9 mouse cellular contexts compared by ENCODE assay signal in the genomic region with DNA sequence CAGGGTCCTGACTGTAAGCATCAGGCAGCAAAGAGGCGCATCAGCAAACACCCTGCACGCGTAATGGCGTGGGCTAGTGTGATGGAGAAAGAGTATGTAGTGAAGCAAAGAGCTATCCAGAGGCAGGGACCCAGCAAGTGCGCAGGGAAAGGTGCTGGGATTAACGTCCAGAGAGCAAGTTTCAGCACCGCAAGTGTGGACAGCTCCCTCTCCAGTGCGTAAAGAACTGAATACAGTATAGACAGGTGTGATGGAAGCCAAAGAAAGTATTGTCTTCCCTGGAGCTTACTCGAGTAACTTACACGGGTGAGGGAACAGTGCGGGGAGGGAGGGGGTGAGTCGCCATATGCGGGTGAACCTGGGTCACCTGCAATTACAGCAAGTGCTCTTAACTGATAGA.
DNase-seq lines count a peak whose midpoint lies in the region; ATAC-seq and TF ChIP-seq lines count a peak whose summit lies in the region.
"Had no signal": no experiment of that assay in that cellular context is flagged by ENCODE, and none has a peak within 500 bp of the region (broad histone marks: within the 10 kb centered on the region; RNA-seq: fewer than 3 reads in every experiment).

No protein-coding gene starts in this region.

- no peak for TF ChIP-seq CTCF in kidney, adult 2 months (conservative IDR thresholded peaks at IDR 0.05; ENCODE audit: insufficient read depth, insufficient read length, low read depth, low read length)

- H3K4me2 ChIP-seq in kidney, embryonic 16.5 days (replicated peaks; ENCODE audit: low read depth, low read length): no peak overlapping the region
- H3K4me2 ChIP-seq in neural tube, embryonic 11.5 days (ENCODE audit: low read depth): no peak overlapping the region

- H3K36me3 ChIP-seq in kidney, adult 2 months (ENCODE audit: control insufficient read depth, insufficient read depth, low read length): no peaks in the 10 kb centered on the region
- no peaks in the 10 kb centered on the region for H3K36me3 ChIP-seq in kidney, embryonic 16.5 days (ENCODE audit: insufficient read depth, low read length)
- H3K36me3 ChIP-seq in neural tube, embryonic 11.5 days (ENCODE audit: control insufficient read depth, insufficient read depth, low read length): no peaks in the 10 kb centered on the region

- no peak overlapping the region for H3K9ac ChIP-seq in kidney, embryonic 16.5 days (replicated peaks; ENCODE audit: low read length)
- H3K9ac ChIP-seq in neural tube, embryonic 11.5 days (ENCODE audit: low read length): no peak overlapping the region

- DNase-seq in kidney, adult 2 months: peak; percentile 24
- DNase-seq in c-Kit-positive CD71-positive TER-119-negative erythroid progenitor cells, embryonic 14.5 days (ENCODE audit: low read depth): peak; percentile 3
- peak; percentile 45 to 67 for DNase-seq in kidney, postnatal 25 days
- peak; percentile 56 for DNase-seq in neural tube, embryonic 11.5 days (ENCODE audit: low spot score)
- no peak for DNase-seq in right cerebral cortex, postnatal 10 days (ENCODE audit: low spot score in 2 of 2)
- no peak for DNase-seq in heart, adult 11 months

- ATAC-seq in kidney, embryonic 16.5 days (ENCODE audit: low FRiP score, low TSS enrichment): no peak
- ATAC-seq in neural tube, embryonic 11.5 days (ENCODE audit: insufficient read depth, low FRiP score, low TSS enrichment): no peak
- no peak for ATAC-seq in erythroblast, adult 5-6 weeks (replicated peaks; ENCODE audit: low FRiP score, poor library complexity, severe bottlenecking)
- ATAC-seq: Patski had no signal

- H3K4me1 ChIP-seq in kidney, adult 2 months (ENCODE audit: control insufficient read depth, insufficient read depth, low read length): no peaks in the 10 kb centered on the region
- H3K4me1 ChIP-seq in kidney, embryonic 16.5 days (ENCODE audit: insufficient read depth, low read length): no peaks in the 10 kb centered on the region
- H3K4me1 ChIP-seq in neural tube, embryonic 11.5 days (ENCODE audit: control insufficient read depth, insufficient read depth, low read length): 0 out of 2 replicates have a peak, but pooled peaks cover 4% of the 10 kb centered on the region

- no peak overlapping the region for H3K27ac ChIP-seq in kidney, adult 2 months (ENCODE audit: insufficient read depth, low read depth, low read length)
- no peak overlapping the region for H3K27ac ChIP-seq in kidney, embryonic 16.5 days (ENCODE audit: low read length)
- H3K27ac ChIP-seq in neural tube, embryonic 11.5 days (ENCODE audit: low read depth, low read length): no peak overlapping the region

- H3K27me3 ChIP-seq in kidney, adult 2 months (replicated peaks; ENCODE audit: control insufficient read depth, insufficient read depth, low read length): no peaks in the 10 kb centered on the region
- no peaks in the 10 kb centered on the region for H3K27me3 ChIP-seq in kidney, embryonic 16.5 days (ENCODE audit: insufficient read depth, low read length)
- H3K27me3 ChIP-seq in neural tube, embryonic 11.5 days (ENCODE audit: control insufficient read depth, insufficient read depth, low read length): no peaks in the 10 kb centered on the region

- no peak for TF ChIP-seq POLR2A in kidney, adult 2 months (IDR thresholded peaks at IDR 0.05; ENCODE audit: low read depth, low read length)

- 29% methylated on average over 13 of the region's 13 CpGs for WGBS in kidney, adult 2 months
- WGBS in kidney, embryonic 16.5 days: 34% methylated on average over 13 of the region's 13 CpGs
- WGBS in neural tube, embryonic 11.5 days: 42% methylated on average over 13 of the region's 13 CpGs

- no peaks in the 10 kb centered on the region for H3K9me3 ChIP-seq in kidney, embryonic 16.5 days (ENCODE audit: low read length)
- no peaks in the 10 kb centered on the region for H3K9me3 ChIP-seq in neural tube, embryonic 11.5 days (ENCODE audit: control insufficient read depth, low read length)

- no peak overlapping the region for H3K4me3 ChIP-seq in kidney, adult 2 months (ENCODE audit: insufficient read depth, low read depth, low read length)
- H3K4me3 ChIP-seq in kidney, embryonic 16.5 days (ENCODE audit: low read length): no peak overlapping the region
- H3K4me3 ChIP-seq in neural tube, embryonic 11.5 days (ENCODE audit: low read depth, low read length): no peak overlapping the region

Comparison
In these comparisons a context has a peak if more than half of its experiments do, and no peak if none do; other contexts are left out.
1. DNase-seq: peak in kidney, adult 2 months (single experiment), c-Kit-positive CD71-positive TER-119-negative erythroid progenitor cells, embryonic 14.5 days (single experiment), kidney, postnatal 25 days (2 of 2) and neural tube, embryonic 11.5 days (single experiment); none in right cerebral cortex, postnatal 10 days (0 of 2) and heart, adult 11 months (single experiment).